Mouse (Mus musculus) CH12.LX (cell line): ENCODE data around the gene Dph1. TPM values are rescaled to one million over a fixed set of nuclear protein-coding genes. Genes with fewer than 3 reads are reported as not detected.

Experiments used
- DNase-seq: peaks from one replicate; pipeline ENCODE4 v3.0.0-alpha.2; 2013; ENCODE audit errors: extremely low read depth
- H3K27ac ChIP-seq: 2 replicates; pipeline ENCODE4 v1.5.1; 2012; ENCODE audit warnings: low read depth, mild to moderate bottlenecking, control low read depth, moderate library complexity; ENCODE audit not compliant: insufficient read depth
- H3K27me3 ChIP-seq: replicated peaks from 2 replicates; pipeline ENCODE3; 2012; ENCODE audit warnings: inconsistent platforms
- H3K36me3 ChIP-seq, 2 experiments: replicated peaks in 1 of 2; 2 replicates each; pipeline versions ENCODE3 to v1.6.1; 2012; ENCODE audit warnings: inconsistent platforms in 1 of 2, low read length in 1 of 2, mild to moderate bottlenecking in 1 of 2, mixed read lengths in 1 of 2, moderate library complexity in 1 of 2; ENCODE audit not compliant: control insufficient read depth in 1 of 2, insufficient read depth in 1 of 2
- H3K4me1 ChIP-seq, 2 experiments: 2 replicates each; pipeline ENCODE4 v1.6.1; 2012; ENCODE audit warnings: inconsistent platforms in 1 of 2, moderate library complexity in 1 of 2; ENCODE audit not compliant: insufficient read depth in 2 of 2, control insufficient read depth in 1 of 2
- H3K4me2 ChIP-seq: 2 replicates; pipeline ENCODE4 v1.6.1; 2012; ENCODE audit warnings: low read depth, mild to moderate bottlenecking, control low read depth; ENCODE audit not compliant: poor library complexity, insufficient read depth, severe bottlenecking
- H3K4me3 ChIP-seq, 3 experiments: fragments of 150-350 bp in 1 of 3; sonication (generic) in 1 of 3; replicated peaks in 1 of 3; 2 replicates each; pipeline versions ENCODE3 to v1.5.1; 2011 to 2012; ENCODE audit warnings: low read depth in 2 of 3, low read length in 2 of 3, mild to moderate bottlenecking in 2 of 3, moderate library complexity in 2 of 3, control low read depth in 1 of 3, improper control_type of control experiment in 1 of 3, inconsistent platforms in 1 of 3, mixed read lengths in 1 of 3; ENCODE audit not compliant: poor library complexity in 1 of 3
- H3K79me2 ChIP-seq: replicated peaks from 2 replicates; pipeline ENCODE4 v1.6.1; 2012; ENCODE audit warnings: mild to moderate bottlenecking, moderate library complexity; ENCODE audit not compliant: control insufficient read depth, poor library complexity, insufficient read depth, severe bottlenecking; ENCODE audit errors: extremely low read depth
- H3K9ac ChIP-seq: 2 replicates; pipeline ENCODE4 v1.6.1; 2012; ENCODE audit warnings: low read depth, mild to moderate bottlenecking, control low read depth, moderate library complexity; ENCODE audit not compliant: insufficient read depth
- H3K9me3 ChIP-seq: replicated peaks from 2 replicates; pipeline ENCODE3; 2012; ENCODE audit warnings: low read length, inconsistent platforms, mixed read lengths
- BHLHE40 ChIP-seq: IDR thresholded peaks from 2 replicates; pipeline ENCODE4 v1.6.1; 2011; ENCODE audit warnings: mild to moderate bottlenecking, low read depth, low read length, improper control_type of control experiment
- CTCF ChIP-seq, 2 experiments: IDR thresholded peaks in 1 of 2; conservative IDR thresholded peaks in 1 of 2; 2 replicates each; pipeline ENCODE4 v1.5.1; 2011 to 2012; ENCODE audit warnings: low read depth in 2 of 2, low read length in 2 of 2, improper control_type of control experiment in 1 of 2, inconsistent platforms in 1 of 2, mild to moderate bottlenecking in 1 of 2, moderate library complexity in 1 of 2
- GABPA ChIP-seq: IDR thresholded peaks from 2 replicates; pipeline ENCODE4 v1.6.1; 2012; ENCODE audit warnings: low read depth, low read length, improper control_type of control experiment, inconsistent platforms; ENCODE audit not compliant: insufficient replicate concordance
- MAFK ChIP-seq: IDR thresholded peaks from 2 replicates; pipeline ENCODE4 v1.6.1; 2011; ENCODE audit warnings: low read length, improper control_type of control experiment; ENCODE audit not compliant: insufficient replicate concordance
- MAZ ChIP-seq: IDR thresholded peaks from 2 replicates; pipeline ENCODE4 v1.6.1; 2012; ENCODE audit warnings: low read depth, mild to moderate bottlenecking, inconsistent platforms, low read length, improper control_type of control experiment, moderate library complexity
- MEF2A ChIP-seq: IDR thresholded peaks from 2 replicates; pipeline ENCODE4 v1.6.1; 2014; ENCODE audit warnings: low read depth, mild to moderate bottlenecking, inconsistent platforms, low read length, improper control_type of control experiment, borderline replicate concordance
- MXI1 ChIP-seq: IDR thresholded peaks from 2 replicates; pipeline ENCODE4 v1.6.1; 2011; ENCODE audit warnings: mild to moderate bottlenecking, low read depth, low read length, improper control_type of control experiment
- NRF1 ChIP-seq: IDR thresholded peaks from 2 replicates; pipeline ENCODE4 v1.6.1; 2014; ENCODE audit warnings: low read depth, mild to moderate bottlenecking, inconsistent platforms, low read length, improper control_type of control experiment, moderate library complexity
- PAX5 ChIP-seq: IDR thresholded peaks from 2 replicates; pipeline ENCODE4 v1.6.1; 2012; ENCODE audit warnings: low read length, inconsistent platforms, mixed read lengths
- POLR2AphosphoS2 ChIP-seq: IDR thresholded peaks from 2 replicates; pipeline ENCODE4 v1.6.1; 2011; ENCODE audit warnings: low read depth, low read length, improper control_type of control experiment
- RAD21 ChIP-seq: IDR thresholded peaks from 2 replicates; pipeline ENCODE4 v1.6.1; 2011; ENCODE audit warnings: low read depth, mild to moderate bottlenecking, low read length, improper control_type of control experiment, moderate library complexity
- TCF12 ChIP-seq: IDR thresholded peaks from 2 replicates; pipeline ENCODE4 v1.6.1; 2014; ENCODE audit warnings: low read depth, mild to moderate bottlenecking, inconsistent platforms, low read length, improper control_type of control experiment
- UBTF ChIP-seq: IDR thresholded peaks from 2 replicates; pipeline ENCODE4 v1.6.1; 2012; ENCODE audit warnings: low read depth, mild to moderate bottlenecking, inconsistent platforms, low read length, improper control_type of control experiment, moderate library complexity
- ZC3H11A ChIP-seq: IDR thresholded peaks from 2 replicates; pipeline ENCODE4 v1.6.1; 2012; ENCODE audit warnings: low read depth, mild to moderate bottlenecking, inconsistent platforms, low read length, improper control_type of control experiment
- ZMIZ1 ChIP-seq: IDR thresholded peaks from 2 replicates; pipeline ENCODE4 v1.6.1; 2012; ENCODE audit warnings: low read depth, mild to moderate bottlenecking, inconsistent platforms, low read length, improper control_type of control experiment
- ZNF384 ChIP-seq: IDR thresholded peaks from 2 replicates; pipeline ENCODE4 v1.6.1; 2012; ENCODE audit warnings: low read depth, low read length, improper control_type of control experiment, inconsistent platforms
- dilution Hi-C: fragments of 300-500 bp; cut with MboI; formaldehyde crosslinking; loops from 2 replicates; pipeline ENCODE4 v1.14.3; 2020; ENCODE audit warnings: low sequenced_read_pairs; ENCODE audit not compliant: extremely low pct_unique_long_range_greater_than_20kb, extremely low pct_ligation_motif_present
- in situ Hi-C: fragments of 300-500 bp; cut with MboI; formaldehyde crosslinking; loops from 3 replicates; pipeline ENCODE4 v1.14.3; 2019; ENCODE audit warnings: low sequenced_read_pairs, low pct_ligation_motif_present, low pct_unique_long_range_greater_than_20kb, mixed read lengths
- polyA plus RNA-seq: library from polyadenylated mRNA; unstranded; fragments of >175 nt; gene quantifications from 2 replicates; pipeline ENCODE4 v1.2.1, GENCODE M21; 2012; ENCODE audit warnings: low read depth; ENCODE audit not compliant: insufficient read length
- total RNA-seq, 2 experiments: library from RNA; depleted of rRNA; stranded (reverse); fragments of 300-350 nt in 1 of 2; fragments of >200 nt in 1 of 2; gene quantifications; 2 replicates each; pipeline ENCODE4 v1.2.3; 2012 to 2014

Gene Dph1
- total and polyA plus RNA-seq, 3 experiments = 47.7 to 57.0 (median 54.7) TPM

GRCm38 (mm10) chr11:75203926-75204325 lies 12.9 kb upstream of the Dph1 start:
- TF ChIP-seq TCF12 = no peak
- no peak for TF ChIP-seq ZMIZ1
- TF ChIP-seq BHLHE40 = no peak
- no peak for TF ChIP-seq CTCF (conservative IDR thresholded peaks at IDR 0.05 in 1 of 2, IDR thresholded peaks at IDR 0.05 in 1 of 2; ENCODE audit: low read depth in 2 of 2, low read length in 2 of 2)
- no peak for TF ChIP-seq ZC3H11A
- TF ChIP-seq UBTF = no peak
- no peak for TF ChIP-seq MEF2A
- no peak for TF ChIP-seq RAD21
- no peak for TF ChIP-seq ZNF384
- TF ChIP-seq MXI1 = no peak
- TF ChIP-seq PAX5 = no peak
- TF ChIP-seq, all 38 proteins: peak for 0
- H3K4me3 ChIP-seq = no peak overlapping the region
- H3K4me2 ChIP-seq = no peak overlapping the region
- no peak overlapping the region for H3K27ac ChIP-seq
- in situ Hi-C loops = no loop called here
- peaks cover 12 to 20% of the 10 kb centered on the region in 2 experiments for H3K4me1 ChIP-seq
- H3K79me2 ChIP-seq = no peaks in the 10 kb centered on the region
- peaks cover 2% of the 10 kb centered on the region for H3K9me3 ChIP-seq
- dilution Hi-C loops = no loop called here
- no peak for DNase-seq
- H3K9ac ChIP-seq = no peak overlapping the region
- H3K36me3 ChIP-seq = no peaks in the 10 kb centered on the region
- peaks cover 31% of the 10 kb centered on the region for H3K27me3 ChIP-seq

- dilution Hi-C loops = no loop called here
- Histone ChIP-seq H3K36me3 (no peaks in the 10 kb centered on the region), H3K4me3 (no peak overlapping the region), H3K4me1 (peaks cover 13 to 26% of the 10 kb centered on the region in 2 experiments), H3K9ac (no peak overlapping the region), H3K27ac (no peak overlapping the region), H3K9me3 (peaks cover 2% of the 10 kb centered on the region), H3K79me2 (no peaks in the 10 kb centered on the region)
- in situ Hi-C loops = no loop called here
- TF ChIP-seq BHLHE40 (no peak), ZMIZ1 (no peak)
- TF ChIP-seq, all 38 proteins: peak for 0
- peaks cover 44% of the 10 kb centered on the region for H3K27me3 ChIP-seq
- H3K4me2 ChIP-seq = no peak overlapping the region
- DNase-seq = no peak
Measured at GRCm38 (mm10) chr11:75201721-75202120, 10.7 kb upstream of the Dph1 start.

- H3K4me3 ChIP-seq = no peak overlapping the region
- TF ChIP-seq MAFK (no peak), GABPA (no peak), MAZ (no peak), NRF1 (no peak), CTCF (conservative IDR thresholded peaks at IDR 0.05 in 1 of 2, IDR thresholded peaks at IDR 0.05 in 1 of 2; ENCODE audit: low read depth in 2 of 2, low read length in 2 of 2) (no peak), POLR2AphosphoS2 (no peak)
- TF ChIP-seq, all 38 proteins: peak for 0
- Histone ChIP-seq H3K4me1 (peaks cover 8 to 20% of the 10 kb centered on the region in 2 experiments), H3K9me3 (peaks cover 2% of the 10 kb centered on the region), H3K27ac (no peak overlapping the region), H3K4me2 (no peak overlapping the region), H3K27me3 (peaks cover 52% of the 10 kb centered on the region), H3K36me3 (no peaks in the 10 kb centered on the region), H3K79me2 (no peaks in the 10 kb centered on the region), H3K9ac (no peak overlapping the region)
- DNase-seq = no peak
- in situ Hi-C loops (no loop called here), dilution Hi-C loops (no loop called here)
Measured at GRCm38 (mm10) chr11:75200935-75201334, 9.9 kb upstream of the Dph1 start.
